Mouse (Mus musculus) spleen, adult 10 weeks (tissue): Measurements from ENCODE around the gene Myh7b. TPM values are rescaled to one million over a fixed set of nuclear protein-coding genes. Genes with fewer than 3 reads are reported as not detected.

Experiments
- polyA plus RNA-seq: library from polyadenylated mRNA; stranded (reverse); fragments of 350-450 nt; fragmentation: Illumina TruSeq; extraction: RNeasy Lipid Tissue Mini Kit (QIAGEN cat#74804); gene quantifications from one replicate; pipeline ENCODE4 v1.2.3, GENCODE M21; 2015; ENCODE audit warnings: low replicate concordance; ENCODE audit not compliant: insufficient read depth

Gene Myh7b
- polyA plus RNA-seq: not detected

GRCm38 (mm10) chr2:155610978-155611377, at the start of gene Myh7b:
Gene Myh7b (plus strand): TSS chr2:155611212.

DNA sequence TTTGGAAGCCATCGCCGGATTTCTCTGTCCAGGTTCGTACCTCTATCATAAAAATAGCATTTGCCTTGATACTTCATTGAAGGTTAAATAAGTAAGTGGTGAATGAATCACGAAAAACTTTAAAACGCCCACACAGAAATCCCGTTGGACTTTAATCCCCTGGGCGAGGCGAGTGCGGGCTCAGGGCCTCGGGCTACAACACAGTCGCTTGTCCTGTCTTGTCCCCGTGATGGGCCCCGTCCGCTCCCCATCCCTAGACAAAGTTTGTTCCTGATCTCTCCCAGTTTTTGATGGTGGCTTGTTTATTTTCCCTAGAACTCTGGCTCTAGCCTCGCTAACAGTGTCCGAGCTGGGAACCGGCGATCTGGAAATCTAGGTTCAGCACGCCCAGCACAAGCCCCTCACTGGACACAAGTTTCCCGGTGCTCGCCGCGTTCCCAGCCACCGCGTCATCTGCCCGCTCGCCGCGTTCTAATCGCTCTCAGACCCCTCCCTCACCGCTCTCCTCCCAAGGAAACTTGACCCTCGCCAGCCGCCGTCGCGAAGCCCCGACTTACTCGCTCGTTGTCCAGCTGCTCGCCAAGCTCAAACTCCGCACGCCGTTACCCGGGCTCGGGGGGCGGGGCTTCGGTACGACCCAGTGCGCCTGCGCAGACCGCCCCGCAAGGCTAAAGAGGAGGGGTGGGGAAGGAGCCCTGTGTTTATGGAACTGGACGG, 18.7 kb upstream of the Myh7b start, which contains the start of gene Gss:
TSS of gene Gss (minus strand) at position 674 of the 717 bp plus-strand sequence.

Other genes with a start within 250 kb of the Myh7b start
- gene Trp53inp2, start 230.2 kb upstream of the Myh7b start, polyA plus RNA-seq: 21.6 TPM
- 42.2 TPM for gene Ncoa6, start 137.3 kb upstream of the Myh7b start, polyA plus RNA-seq
- gene Acss2, start 93.3 kb upstream of the Myh7b start, polyA plus RNA-seq: 19.3 TPM
- 0.54 TPM for gene Ggt7, start 93.0 kb upstream of the Myh7b start, polyA plus RNA-seq
- 8.4 TPM for gene Gss, start 18.4 kb upstream of the Myh7b start, polyA plus RNA-seq
- gene Trpc4ap, start 81.2 kb downstream of the Myh7b start, polyA plus RNA-seq: 89.5 TPM
- gene Edem2, start 118.3 kb downstream of the Myh7b start, polyA plus RNA-seq: 43.9 TPM
- not detected for gene Gm17581, start 124.7 kb downstream of the Myh7b start, polyA plus RNA-seq
- gene Procr, start 139.9 kb downstream of the Myh7b start, polyA plus RNA-seq: 16.1 TPM
- gene Mmp24, start 164.1 kb downstream of the Myh7b start, polyA plus RNA-seq: not detected
- 19.6 TPM for gene BC029722, start 208.2 kb downstream of the Myh7b start, polyA plus RNA-seq
- gene Eif6, start 215.7 kb downstream of the Myh7b start, polyA plus RNA-seq: 55.5 TPM
- gene Fam83c, start 223.6 kb downstream of the Myh7b start, polyA plus RNA-seq: not detected